Mouse (Mus musculus): Measurements from ENCODE around the gene Nexn. TPM values are rescaled to one million over a fixed set of nuclear protein-coding genes. Genes with fewer than 3 reads are reported as not detected.
A peak's percentile ranks its signal among the peaks of the same experiment; 100 is the strongest.
"Not testable (repeated sequence)": the region's sequence is repeated elsewhere in the genome, so short reads cannot be mapped to it uniquely, and the experiment has no call there.

Gene Nexn
- polyA plus RNA-seq, 1 experiment from 2014 or later, result 3.9 TPM

DNA sequence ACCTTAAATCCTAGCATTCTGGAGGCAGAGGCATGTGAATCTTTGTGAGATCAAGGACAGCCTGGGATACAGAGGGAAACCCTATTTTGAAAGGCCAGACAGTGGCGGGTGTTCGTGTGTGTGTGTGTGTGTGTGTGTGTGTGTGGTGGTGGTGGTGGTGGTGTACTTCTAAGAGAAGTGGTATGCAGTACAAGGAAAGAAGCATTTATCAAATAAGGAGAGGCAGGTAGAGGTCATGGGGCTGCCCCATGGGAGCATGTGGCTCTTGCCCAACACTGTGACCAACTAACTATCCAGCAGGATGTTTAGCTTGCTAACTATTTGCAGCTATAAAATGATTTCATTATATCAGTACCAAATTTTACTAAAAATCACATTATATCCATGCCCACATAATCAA is 64.5 kb downstream of the Nexn start:
- 76% methylated on average over 2 of the region's 2 CpGs for WGBS
- H3K36me3 ChIP-seq (replicated peaks), result no peaks in the 10 kb centered on the region

DNA sequence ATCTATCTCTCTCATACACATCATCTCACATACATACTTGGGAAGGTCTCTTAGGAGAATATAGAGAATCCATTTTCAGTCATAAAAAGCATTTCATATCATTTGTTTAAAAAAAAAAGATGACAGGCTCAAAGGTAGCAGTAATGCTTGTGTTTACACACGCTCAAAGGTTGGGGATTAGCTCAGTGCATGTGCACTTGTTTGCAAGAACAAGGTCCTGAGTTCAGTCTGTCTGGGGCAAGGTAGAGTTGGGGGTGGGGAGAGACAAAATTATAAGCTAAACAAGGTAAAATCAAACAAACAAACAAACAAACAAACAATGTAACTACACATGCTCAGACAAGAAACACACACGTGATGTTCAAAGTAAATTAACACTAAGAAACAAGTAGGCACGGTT is 65.0 kb downstream of the Nexn start:
- no peak for DNase-seq (ENCODE audit: low spot score)
- Histone ChIP-seq H3K27ac (replicated peaks) (no peak overlapping the region), H3K4me3 (no peak overlapping the region), H3K9me3 (no peaks in the 10 kb centered on the region), H3K27me3 (replicated peaks; ENCODE audit: low read depth, poor library complexity, severe bottlenecking) (no peaks in the 10 kb centered on the region), H3K36me3 (replicated peaks) (no peaks in the 10 kb centered on the region), H3K4me1 (no peaks in the 10 kb centered on the region)
- 88% methylated on average over 3 of the region's 3 CpGs for WGBS

More for the DNA sequence above, 64.5 kb downstream of the Nexn start:
- Histone ChIP-seq H3K27ac (replicated peaks) (no peak overlapping the region), H3K27me3 (replicated peaks; ENCODE audit: low read depth, poor library complexity, severe bottlenecking) (no peaks in the 10 kb centered on the region), H3K4me1 (no peaks in the 10 kb centered on the region), H3K4me3 (no peak overlapping the region), H3K9me3 (no peaks in the 10 kb centered on the region)
- DNase-seq (ENCODE audit: low spot score), result no peak

DNA sequence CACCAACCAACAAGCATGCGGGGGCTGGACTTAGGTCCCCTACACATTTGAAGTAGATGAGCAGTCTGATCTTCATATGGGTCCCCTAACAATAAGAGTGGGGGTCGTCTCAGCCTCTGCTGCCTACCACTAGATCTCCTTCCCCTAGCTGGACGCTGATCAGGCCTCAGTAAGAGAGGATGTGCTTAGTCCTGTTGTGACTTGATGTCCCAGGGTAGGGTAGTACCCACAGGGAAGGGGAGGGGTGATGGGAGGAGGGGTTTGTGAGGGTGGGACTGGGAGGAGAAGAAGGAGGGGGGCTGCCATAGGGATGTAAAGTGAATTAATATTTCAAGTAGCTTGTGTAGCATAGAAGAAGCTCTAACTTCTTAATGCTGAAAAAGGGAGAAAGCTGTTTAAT is 67.0 kb downstream of the Nexn start:
- Histone ChIP-seq H3K27me3 (replicated peaks; ENCODE audit: low read depth, poor library complexity, severe bottlenecking) (no peaks in the 10 kb centered on the region), H3K4me3 (no peak overlapping the region), H3K27ac (replicated peaks) (no peak overlapping the region), H3K4me1 (0 out of 2 replicates have a peak, but pooled peaks cover under 1% of the 10 kb centered on the region), H3K9me3 (no peaks in the 10 kb centered on the region), H3K36me3 (replicated peaks) (no peaks in the 10 kb centered on the region)
- DNase-seq (ENCODE audit: low spot score), result no peak
- 60% methylated on average over 3 of the region's 3 CpGs for WGBS

DNA sequence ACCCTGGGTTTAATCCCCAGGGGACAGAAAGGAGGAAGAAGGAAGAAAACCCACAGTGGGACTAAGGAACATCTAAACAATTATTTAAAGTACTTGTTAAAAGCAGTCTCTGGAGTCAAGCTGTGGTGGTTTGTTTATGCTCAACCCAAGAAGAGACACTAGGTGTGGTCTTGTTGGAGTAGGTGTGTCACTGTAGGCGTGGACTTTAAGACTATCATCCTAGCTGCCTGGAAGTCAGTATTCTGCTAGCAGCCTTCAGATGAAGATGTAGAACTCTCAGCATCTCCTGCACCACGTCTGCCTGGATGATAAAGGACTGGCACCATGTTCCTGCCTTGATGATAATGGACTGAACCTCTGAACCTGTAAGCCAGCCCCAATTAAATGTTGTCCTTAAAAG is 68.9 kb downstream of the Nexn start:
- not testable (repeated sequence) for H3K27me3 ChIP-seq (replicated peaks; ENCODE audit: low read depth, poor library complexity, severe bottlenecking); H3K27ac ChIP-seq (replicated peaks); H3K4me1 ChIP-seq; H3K4me3 ChIP-seq; H3K36me3 ChIP-seq (replicated peaks); H3K9me3 ChIP-seq; DNase-seq (ENCODE audit: low spot score)
- WGBS, result 31% methylated on average over 2 of the region's 2 CpGs

DNA sequence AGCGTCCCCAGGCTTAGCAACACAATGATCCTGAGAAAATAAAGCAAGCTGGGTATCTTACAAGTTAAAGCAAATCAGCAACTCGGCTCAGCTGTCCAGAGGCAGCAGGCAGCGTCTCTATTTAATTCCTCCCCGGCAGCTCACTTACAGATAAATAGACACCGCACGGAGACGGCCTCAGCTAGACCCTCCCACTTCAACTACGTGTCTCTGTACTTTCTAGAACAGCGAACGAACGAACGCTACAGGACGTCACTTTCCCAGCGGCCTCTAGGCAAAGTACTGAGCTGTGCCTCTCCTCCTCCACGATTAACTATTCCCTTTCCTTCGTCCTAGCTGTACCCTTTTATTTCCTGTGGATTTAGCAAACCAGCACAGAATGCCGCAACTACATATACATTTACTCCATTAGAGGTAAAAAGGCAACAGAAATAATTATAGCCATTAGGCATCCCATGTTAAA is 72.5 kb downstream of the Nexn start:
- peaks cover 20% of the 10 kb centered on the region for H3K4me1 ChIP-seq
- no peaks in the 10 kb centered on the region for H3K27me3 ChIP-seq (replicated peaks; ENCODE audit: low read depth, poor library complexity, severe bottlenecking)
- DNase-seq (ENCODE audit: low spot score), result peak; percentile 84
- no peaks in the 10 kb centered on the region for H3K9me3 ChIP-seq
- 1% methylated on average over 17 of the region's 17 CpGs for WGBS
- H3K36me3 ChIP-seq (replicated peaks), result no peaks in the 10 kb centered on the region
- peak overlapping the region; percentile 62 for H3K4me3 ChIP-seq
- peak overlapping the region; percentile 79 for H3K27ac ChIP-seq (replicated peaks)

DNA sequence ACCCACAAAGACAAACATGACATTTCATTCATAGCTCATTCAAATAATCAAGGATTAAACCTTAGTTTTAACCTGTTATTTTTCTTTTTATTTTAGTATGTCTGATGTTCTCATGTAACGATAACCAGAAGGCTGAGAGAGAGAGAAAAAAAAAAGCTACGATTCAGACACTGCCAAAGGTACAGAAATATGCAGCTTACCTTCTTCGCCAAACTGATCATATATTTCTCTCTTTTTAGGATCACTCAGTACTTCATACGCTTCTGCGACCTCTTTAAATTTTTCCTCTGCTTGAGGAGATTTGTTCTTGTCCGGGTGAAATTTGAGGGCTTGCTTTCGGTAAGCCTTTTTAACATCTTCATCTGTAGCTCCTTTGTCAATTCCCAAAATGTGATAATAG is 73.0 kb downstream of the Nexn start:
- DNase-seq (ENCODE audit: low spot score), result no peak
- 19% methylated on average over 7 of the region's 7 CpGs for WGBS
- H3K4me1 ChIP-seq, result peaks cover 20% of the 10 kb centered on the region
- H3K27me3 ChIP-seq (replicated peaks; ENCODE audit: low read depth, poor library complexity, severe bottlenecking), result no peaks in the 10 kb centered on the region
- peak overlapping the region; percentile 62 for H3K4me3 ChIP-seq
- H3K27ac ChIP-seq (replicated peaks), result peak overlapping the region; percentile 79
- H3K9me3 ChIP-seq, result no peaks in the 10 kb centered on the region
- H3K36me3 ChIP-seq (replicated peaks), result no peaks in the 10 kb centered on the region

DNA sequence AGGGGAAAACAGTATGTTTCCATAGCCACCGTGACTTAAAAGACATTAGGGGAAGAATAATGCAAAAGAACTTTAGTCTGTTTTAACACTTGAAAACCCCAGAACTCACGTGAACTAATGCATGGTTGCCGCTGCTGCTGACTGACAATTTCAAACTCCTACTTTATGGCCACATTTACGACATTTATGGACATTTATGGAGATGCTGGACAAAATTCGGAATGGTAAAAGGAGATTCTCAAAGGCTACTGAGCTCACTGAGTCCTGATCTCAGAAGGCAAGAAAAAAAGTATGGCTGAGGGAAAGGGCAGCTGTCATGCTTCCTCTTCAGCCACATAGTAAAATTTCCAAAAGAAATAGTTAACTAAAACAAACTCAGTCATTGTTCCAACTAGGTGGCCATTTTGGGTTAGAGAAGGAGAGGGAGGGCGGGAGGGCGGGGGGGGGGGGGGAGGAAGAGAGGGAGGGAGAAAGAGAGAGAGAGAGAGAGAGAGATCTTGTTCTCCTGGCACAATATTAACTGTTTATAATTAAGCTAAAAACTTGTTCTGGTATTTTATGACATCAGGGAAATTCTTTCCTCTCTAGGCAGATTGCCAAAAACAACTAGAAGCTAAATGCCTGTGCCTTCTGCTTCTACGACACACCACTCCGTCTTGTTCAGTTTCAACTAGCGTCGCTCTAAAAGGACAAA is 73.8 kb downstream of the Nexn start:
- Histone ChIP-seq H3K27ac (replicated peaks) (peak overlapping the region; percentile 66), H3K27me3 (replicated peaks; ENCODE audit: low read depth, poor library complexity, severe bottlenecking) (no peaks in the 10 kb centered on the region), H3K9me3 (no peaks in the 10 kb centered on the region), H3K4me3 (peak overlapping the region; percentile 62), H3K36me3 (replicated peaks) (no peaks in the 10 kb centered on the region), H3K4me1 (peaks cover 20% of the 10 kb centered on the region)
- 47% methylated on average over 11 of the region's 11 CpGs for WGBS
- peak; percentile 31 for DNase-seq (ENCODE audit: low spot score)

DNA sequence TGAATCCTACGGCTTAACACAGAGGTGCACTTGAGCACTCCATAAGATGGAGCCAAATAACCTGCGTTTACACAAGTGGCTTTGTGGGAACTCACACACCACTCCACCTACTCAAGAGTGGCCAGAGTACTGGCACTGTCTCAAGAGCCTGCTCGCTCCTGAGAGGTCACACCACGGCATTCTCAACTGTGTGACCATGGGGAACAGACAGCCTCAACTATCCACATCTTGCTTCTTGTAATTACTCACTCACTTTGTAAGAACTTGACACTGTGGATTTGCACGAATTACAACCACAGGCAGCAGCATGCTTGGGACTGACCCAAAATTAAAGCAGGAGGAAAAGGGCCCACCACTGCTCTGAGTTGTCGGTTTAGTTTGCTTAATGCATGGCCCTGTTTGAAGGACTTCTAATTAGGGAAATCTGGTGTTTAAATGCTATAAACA is 74.3 kb downstream of the Nexn start:
- peak; percentile 34 for DNase-seq (ENCODE audit: low spot score)

DNA sequence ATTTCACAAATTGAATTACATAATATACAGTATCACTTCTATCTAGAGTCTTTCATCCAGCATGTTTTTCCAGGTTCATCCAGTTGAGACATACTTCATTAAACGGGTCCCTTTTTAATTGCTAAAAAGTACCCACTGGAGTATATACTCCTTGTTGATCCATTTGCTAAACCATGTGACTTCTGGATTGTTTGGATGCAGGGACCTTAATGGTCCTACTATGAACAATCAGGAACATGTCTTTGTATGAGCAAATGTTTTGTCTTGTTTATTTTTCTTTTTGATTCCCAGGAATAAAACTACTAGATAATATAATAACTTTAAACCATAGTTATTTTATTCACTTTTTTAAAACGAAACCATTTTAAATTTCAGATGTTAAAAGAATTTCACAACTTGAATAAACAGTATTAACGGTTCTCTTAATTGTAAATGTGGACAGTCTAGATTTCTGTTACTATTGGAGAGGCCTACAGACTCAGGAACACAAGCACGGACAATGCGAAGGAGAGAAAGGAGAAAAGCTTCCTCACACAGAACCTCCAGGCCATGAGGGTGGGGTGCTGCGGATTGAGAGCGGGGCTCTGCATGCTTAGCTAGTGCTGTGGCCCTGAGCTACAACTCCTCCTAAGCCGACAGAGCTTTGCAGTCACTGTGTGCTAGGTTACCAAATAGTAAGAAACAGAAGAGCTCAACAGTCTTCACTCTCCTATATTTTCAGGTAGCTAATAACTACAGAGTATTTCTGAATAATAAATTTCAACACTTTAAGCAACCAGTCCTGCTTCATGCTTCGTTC is 75.3 kb downstream of the Nexn start:
- Histone ChIP-seq H3K4me3 (peak overlapping the region; percentile 8; the same call in 1 of the 2 replicates), H3K4me1 (peaks cover 20% of the 10 kb centered on the region), H3K27me3 (replicated peaks; ENCODE audit: low read depth, poor library complexity, severe bottlenecking) (no peaks in the 10 kb centered on the region), H3K9me3 (no peaks in the 10 kb centered on the region), H3K27ac (replicated peaks) (no peak overlapping the region), H3K36me3 (replicated peaks) (peaks cover 9% of the 10 kb centered on the region)
- DNase-seq (ENCODE audit: low spot score), result no peak
- WGBS, result 80% methylated on average over 9 of the region's 9 CpGs

More for the DNA sequence above, 74.3 kb downstream of the Nexn start:
- H3K27me3 ChIP-seq (replicated peaks; ENCODE audit: low read depth, poor library complexity, severe bottlenecking), result no peaks in the 10 kb centered on the region
- WGBS, result 39% methylated on average over 6 of the region's 6 CpGs
- peak overlapping the region; percentile 66 for H3K27ac ChIP-seq (replicated peaks)
- peaks cover 20% of the 10 kb centered on the region for H3K4me1 ChIP-seq
- peak overlapping the region; percentile 62 for H3K4me3 ChIP-seq
- 0 out of 2 replicates have a peak, but pooled peaks cover under 1% of the 10 kb centered on the region for H3K36me3 ChIP-seq (replicated peaks)
- H3K9me3 ChIP-seq, result no peaks in the 10 kb centered on the region

DNA sequence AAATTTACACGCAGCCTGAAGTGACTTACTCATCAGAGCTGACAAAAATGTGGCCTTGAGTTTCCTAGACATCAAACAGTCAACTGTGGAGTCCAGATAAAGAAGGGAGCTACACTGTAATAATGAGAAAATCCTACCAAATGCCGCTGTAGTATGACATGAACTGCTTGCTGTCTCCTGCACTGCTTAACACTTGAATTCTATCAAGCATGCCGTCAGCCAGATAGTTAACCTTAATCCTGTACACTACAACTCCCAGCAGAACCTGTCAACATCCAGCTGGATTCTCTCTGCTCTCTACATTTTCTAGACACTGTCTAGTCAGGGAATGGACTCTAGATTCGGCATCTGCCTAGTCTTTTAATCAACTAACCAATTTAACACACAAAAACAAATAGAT is 76.8 kb downstream of the Nexn start:
- Histone ChIP-seq H3K27me3 (replicated peaks; ENCODE audit: low read depth, poor library complexity, severe bottlenecking) (no peaks in the 10 kb centered on the region), H3K36me3 (replicated peaks) (peaks cover 22% of the 10 kb centered on the region), H3K9me3 (no peaks in the 10 kb centered on the region), H3K4me1 (peaks cover 20% of the 10 kb centered on the region), H3K27ac (replicated peaks) (no peak overlapping the region), H3K4me3 (no peak overlapping the region)
- DNase-seq (ENCODE audit: low spot score), result no peak
- 81% methylated on average over 4 of the region's 4 CpGs for WGBS
